Mouse (Mus musculus): ENCODE results near the gene Kcnk18. TPM values are rescaled to one million over a fixed set of nuclear protein-coding genes. Genes with fewer than 3 reads are reported as not detected.

Kcnk18 gene
- total RNA-seq, 4 experiments from 2014 or later: not detected

GRCm38 (mm10) chr19:59280841-59281240 lies 61.8 kb downstream of the Kcnk18 start:
- DNase-seq (ENCODE audit: low spot score in 2 of 2): peak in 1 of 2 experiments; percentile 20

- DNase-seq (ENCODE audit: low spot score in 2 of 2): no peak
Observed at GRCm38 (mm10) chr19:59282001-59282400, 63.0 kb downstream of the Kcnk18 start.

Other genes with a start within 250 kb of the Kcnk18 start
- 10 to 100 TPM; 24.6 to 29.8 (median 26.3) TPM for gene Shtn1, start 143.1 kb upstream of the Kcnk18 start, total RNA-seq (2022)
- gene Vax1, start 49.2 kb upstream of the Kcnk18 start, total RNA-seq (2022): 1 to 10 TPM in 2 of 4 experiments, under 1 TPM in 1, not detected in 1; 0.86 to 1.3 (median 1.0) TPM
- 1 to 10 TPM in 2 of 4 experiments, under 1 TPM in 2; 0.84 to 1.2 (median 1.1) TPM for gene Slc18a2, start 41.7 kb downstream of the Kcnk18 start, total RNA-seq (2022)
- 100 to 1,000 TPM; 166 to 376 (median 279) TPM for gene Rps12-ps3, start 103.1 kb downstream of the Kcnk18 start, total RNA-seq (2022)
- gene Pdzd8, start 126.6 kb downstream of the Kcnk18 start, total RNA-seq (2022): 10 to 100 TPM; 44.8 to 51.3 (median 50.1) TPM
- gene Emx2, start 239.2 kb downstream of the Kcnk18 start, total RNA-seq (2022): 10 to 100 TPM; 17.4 to 25.8 (median 21.9) TPM

Data from layer of hippocampus, adult 8-10 months (tissue).